Mouse (Mus musculus): ENCODE results near the gene Grik4. TPM values are rescaled to one million over a fixed set of nuclear protein-coding genes. Genes with fewer than 3 reads are reported as not detected.

Grik4 gene
- total and polyA plus RNA-seq, 2 experiments from 2014 or later, result 9.5 to 17.2 TPM

GRCm38 (mm10) chr9:42512312-42512711 is 432.0 kb downstream of the Grik4 start:
- TF ChIP-seq CTCF (IDR thresholded peaks at IDR 0.05), result no peak
- DNase-seq (ENCODE audit: low spot score) (no peak), ATAC-seq (ENCODE audit: low FRiP score) (no peak)
- Histone ChIP-seq H3K4me1 (ENCODE audit: insufficient read depth, low read length) (no peaks in the 10 kb centered on the region; the same call in 1 of the 2 replicates), H3K4me2 (ENCODE audit: low read depth, low read length, poor library complexity, severe bottlenecking) (no peak overlapping the region), H3K9ac (replicated peaks; ENCODE audit: low read length, poor library complexity, severe bottlenecking) (no peak overlapping the region), H3K9me3 (ENCODE audit: low read length) (no peaks in the 10 kb centered on the region), H3K36me3 (ENCODE audit: insufficient read depth, low read length) (no peaks in the 10 kb centered on the region), H3K27ac (ENCODE audit: low read depth, low read length) (no peak overlapping the region), H3K4me3 (ENCODE audit: low read depth, low read length) (no peak overlapping the region), H3K27me3 (ENCODE audit: insufficient read depth, low read length) (0 out of 2 replicates have a peak, but pooled peaks cover 6% of the 10 kb centered on the region)
- 76% methylated on average over 4 of the region's 4 CpGs for WGBS

- DNase-seq (ENCODE audit: low spot score) (no peak), ATAC-seq (ENCODE audit: low FRiP score) (no peak)
- TF ChIP-seq CTCF (IDR thresholded peaks at IDR 0.05), result no peak
- Histone ChIP-seq H3K27me3 (ENCODE audit: insufficient read depth, low read length) (0 out of 2 replicates have a peak, but pooled peaks cover 6% of the 10 kb centered on the region), H3K9me3 (ENCODE audit: low read length) (no peaks in the 10 kb centered on the region), H3K27ac (ENCODE audit: low read depth, low read length) (no peak overlapping the region), H3K36me3 (ENCODE audit: insufficient read depth, low read length) (no peaks in the 10 kb centered on the region), H3K4me3 (ENCODE audit: low read depth, low read length) (no peak overlapping the region), H3K9ac (replicated peaks; ENCODE audit: low read length, poor library complexity, severe bottlenecking) (no peak overlapping the region), H3K4me1 (ENCODE audit: insufficient read depth, low read length) (no peaks in the 10 kb centered on the region; the same call in 1 of the 2 replicates), H3K4me2 (ENCODE audit: low read depth, low read length, poor library complexity, severe bottlenecking) (no peak overlapping the region)
- WGBS, result 65% methylated on average over 7 of the region's 7 CpGs
These were observed 436.1 kb downstream of the Grik4 start for GRCm38 (mm10) chr9:42508235-42508634.

- Histone ChIP-seq H3K27me3 (ENCODE audit: insufficient read depth, low read length) (0 out of 2 replicates have a peak, but pooled peaks cover 6% of the 10 kb centered on the region), H3K27ac (ENCODE audit: low read depth, low read length) (no peak within 1 kb of the TSS), H3K4me1 (ENCODE audit: insufficient read depth, low read length) (no peaks in the 10 kb centered on the region; the same call in 1 of the 2 replicates), H3K4me2 (ENCODE audit: low read depth, low read length, poor library complexity, severe bottlenecking) (no peak within 1 kb of the TSS), H3K36me3 (ENCODE audit: insufficient read depth, low read length) (no peaks in the 10 kb centered on the region), H3K4me3 (ENCODE audit: low read depth, low read length) (no peak within 1 kb of the TSS), H3K9ac (replicated peaks; ENCODE audit: low read length, poor library complexity, severe bottlenecking) (no peak within 1 kb of the TSS), H3K9me3 (ENCODE audit: low read length) (no peaks in the 10 kb centered on the region)
- TF ChIP-seq CTCF (IDR thresholded peaks at IDR 0.05), result no peak
- no peak for ATAC-seq (ENCODE audit: low FRiP score)
- DNase-seq (ENCODE audit: low spot score), result no peak
- 75% methylated on average over 6 of the region's 6 CpGs for WGBS
These were observed 436.6 kb downstream of the Grik4 start, which contains the start of gene Tbcel for GRCm38 (mm10) chr9:42507709-42508108. Gene Tbcel (minus strand): TSS chr9:42507809.

GRCm38 (mm10) chr9:42507022-42507421 is 437.3 kb downstream of the Grik4 start:
- no peak overlapping the region for H3K4me2 ChIP-seq (ENCODE audit: low read depth, low read length, poor library complexity, severe bottlenecking)
- DNase-seq (ENCODE audit: low spot score) (no peak), ATAC-seq (ENCODE audit: low FRiP score) (no peak)
- H3K27ac ChIP-seq (ENCODE audit: low read depth, low read length), result no peak overlapping the region
- TF ChIP-seq CTCF (IDR thresholded peaks at IDR 0.05), result no peak
- no peaks in the 10 kb centered on the region for H3K9me3 ChIP-seq (ENCODE audit: low read length)
- 80% methylated on average over 1 of the region's 1 CpGs for WGBS
- no peaks in the 10 kb centered on the region; the same call in 1 of the 2 replicates for H3K4me1 ChIP-seq (ENCODE audit: insufficient read depth, low read length)
- H3K27me3 ChIP-seq (ENCODE audit: insufficient read depth, low read length), result 0 out of 2 replicates have a peak, but pooled peaks cover 6% of the 10 kb centered on the region
- H3K36me3 ChIP-seq (ENCODE audit: insufficient read depth, low read length), result no peaks in the 10 kb centered on the region
- no peak overlapping the region for H3K4me3 ChIP-seq (ENCODE audit: low read depth, low read length)
- H3K9ac ChIP-seq (replicated peaks; ENCODE audit: low read length, poor library complexity, severe bottlenecking), result no peak overlapping the region

- H3K4me2 ChIP-seq (ENCODE audit: low read depth, low read length, poor library complexity, severe bottlenecking), result no peak overlapping the region
- H3K4me3 ChIP-seq (ENCODE audit: low read depth, low read length), result no peak overlapping the region
- no peak for ATAC-seq (ENCODE audit: low FRiP score)
- H3K27me3 ChIP-seq (ENCODE audit: insufficient read depth, low read length), result 0 out of 2 replicates have a peak, but pooled peaks cover 6% of the 10 kb centered on the region
- no peak overlapping the region for H3K27ac ChIP-seq (ENCODE audit: low read depth, low read length)
- DNase-seq (ENCODE audit: low spot score), result no peak
- no peaks in the 10 kb centered on the region for H3K9me3 ChIP-seq (ENCODE audit: low read length)
- no peak for TF ChIP-seq CTCF (IDR thresholded peaks at IDR 0.05)
- H3K4me1 ChIP-seq (ENCODE audit: insufficient read depth, low read length), result no peaks in the 10 kb centered on the region; the same call in 1 of the 2 replicates
- H3K9ac ChIP-seq (replicated peaks; ENCODE audit: low read length, poor library complexity, severe bottlenecking), result no peak overlapping the region
- H3K36me3 ChIP-seq (ENCODE audit: insufficient read depth, low read length), result no peaks in the 10 kb centered on the region
- 87% methylated on average over 3 of the region's 3 CpGs for WGBS
These were observed 439.3 kb downstream of the Grik4 start for GRCm38 (mm10) chr9:42504971-42505510.

GRCm38 (mm10) chr9:42504559-42504958 is 439.7 kb downstream of the Grik4 start:
- Histone ChIP-seq H3K27ac (ENCODE audit: low read depth, low read length) (no peak overlapping the region), H3K4me3 (ENCODE audit: low read depth, low read length) (no peak overlapping the region), H3K27me3 (ENCODE audit: insufficient read depth, low read length) (0 out of 2 replicates have a peak, but pooled peaks cover 6% of the 10 kb centered on the region), H3K36me3 (ENCODE audit: insufficient read depth, low read length) (no peaks in the 10 kb centered on the region), H3K4me2 (ENCODE audit: low read depth, low read length, poor library complexity, severe bottlenecking) (no peak overlapping the region), H3K4me1 (ENCODE audit: insufficient read depth, low read length) (no peaks in the 10 kb centered on the region; the same call in 1 of the 2 replicates), H3K9ac (replicated peaks; ENCODE audit: low read length, poor library complexity, severe bottlenecking) (no peak overlapping the region), H3K9me3 (ENCODE audit: low read length) (no peaks in the 10 kb centered on the region)
- no peak for DNase-seq (ENCODE audit: low spot score)
- ATAC-seq (ENCODE audit: low FRiP score), result no peak
- 64% methylated on average over 11 of the region's 11 CpGs for WGBS
- TF ChIP-seq CTCF (IDR thresholded peaks at IDR 0.05), result no peak
